9 mouse cellular contexts compared by ENCODE assay signal in the genomic region with DNA sequence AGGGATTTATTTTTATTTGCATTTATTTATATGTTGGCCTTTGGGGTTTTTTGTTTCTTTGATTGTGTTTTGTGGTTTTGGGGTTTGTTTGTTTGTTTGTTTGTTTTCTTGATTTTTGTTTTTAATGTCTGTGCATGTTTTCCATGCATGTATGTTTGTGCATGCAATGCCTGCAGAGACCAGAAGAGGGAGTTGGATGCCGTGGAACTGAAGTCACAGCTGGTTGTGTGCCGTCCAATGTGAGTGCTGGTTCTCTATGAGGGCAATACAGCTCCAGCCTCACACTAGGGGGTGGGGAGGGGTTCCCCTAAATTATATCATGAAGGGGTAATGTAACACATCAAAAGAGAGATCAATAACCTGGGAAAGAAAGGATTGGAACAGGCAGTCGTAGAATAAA. TPM values are rescaled to one million over a fixed set of nuclear protein-coding genes. Genes with fewer than 3 reads are reported as not detected.
DNase-seq lines count a peak whose midpoint lies in the region; ATAC-seq and TF ChIP-seq lines count a peak whose summit lies in the region.
"Had no signal": no experiment of that assay in that cellular context is flagged by ENCODE, and none has a peak within 500 bp of the region (broad histone marks: within the 10 kb centered on the region; RNA-seq: fewer than 3 reads in every experiment).

No protein-coding gene starts in this region.

- H3K9me3 ChIP-seq in kidney, embryonic 15.5 days (replicated peaks), result no peaks in the 10 kb centered on the region
- H3K9me3 ChIP-seq in CH12.LX (replicated peaks; ENCODE audit: low read length), result no peaks in the 10 kb centered on the region
- H3K9me3 ChIP-seq: embryonic facial prominence, embryonic 13.5 days had no signal

- no peak for ATAC-seq in kidney, embryonic 15.5 days (replicated peaks; ENCODE audit: low FRiP score)

- TF ChIP-seq POLR2A in CH12.LX (IDR thresholded peaks at IDR 0.05; ENCODE audit: low read depth, low read length), result no peak
- TF ChIP-seq POLR2A in bone marrow macrophage, adult 2 months (IDR thresholded peaks at IDR 0.05; ENCODE audit: borderline replicate concordance, low read depth, low read length), result no peak

- no peak overlapping the region for H3K4me3 ChIP-seq in kidney, embryonic 15.5 days (replicated peaks)
- no peak overlapping the region for H3K4me3 ChIP-seq in CH12.LX (replicated peaks in 1 of 3; ENCODE audit: low read depth in 2 of 3, low read length in 2 of 3, poor library complexity in 1 of 3)
- no peak overlapping the region for H3K4me3 ChIP-seq in bone marrow macrophage, adult 2 months (ENCODE audit: insufficient read depth, low read length)
- H3K4me3 ChIP-seq: embryonic facial prominence, embryonic 13.5 days had no signal

- H3K27me3 ChIP-seq in kidney, embryonic 15.5 days, result no peaks in the 10 kb centered on the region
- no peaks in the 10 kb centered on the region for H3K27me3 ChIP-seq in CH12.LX (replicated peaks)
- H3K27me3 ChIP-seq: embryonic facial prominence, embryonic 13.5 days had no signal

- peak; percentile 17 for DNase-seq in kidney, adult 9 months
- DNase-seq in CH12.LX (ENCODE audit: extremely low read depth) (no peak), adipocyte (ENCODE audit: low spot score) (no peak)
- DNase-seq in mesoderm, embryonic 11.5 days (ENCODE audit: low read depth, low spot score), result peak; percentile 30
- no peak for DNase-seq in frontal cortex, postnatal 14 days (ENCODE audit: low spot score in 2 of 2)
- no peak for DNase-seq in urinary bladder, postnatal 10 days (ENCODE audit: low spot score)

- no peaks in the 10 kb centered on the region for H3K79me2 ChIP-seq in CH12.LX (replicated peaks; ENCODE audit: control insufficient read depth, extremely low read depth, insufficient read depth, poor library complexity, severe bottlenecking)

- peak; percentile 33 to 78; a peak in 3 of 4 replicates for TF ChIP-seq CTCF in CH12.LX (conservative IDR thresholded peaks at IDR 0.05 in 1 of 2, IDR thresholded peaks at IDR 0.05 in 1 of 2; ENCODE audit: low read depth in 2 of 2, low read length in 2 of 2)
- TF ChIP-seq CTCF in bone marrow macrophage, adult 2 months (IDR thresholded peaks at IDR 0.05; ENCODE audit: low read depth, low read length), result peak; percentile 79

- H3K36me3 ChIP-seq in kidney, embryonic 15.5 days, result no peaks in the 10 kb centered on the region
- no peaks in the 10 kb centered on the region for H3K36me3 ChIP-seq in CH12.LX (replicated peaks in 1 of 2; ENCODE audit: control insufficient read depth in 1 of 2, insufficient read depth in 1 of 2, low read length in 1 of 2)
- H3K36me3 ChIP-seq: embryonic facial prominence, embryonic 13.5 days had no signal

- TF ChIP-seq EP300 in CH12.LX (IDR thresholded peaks at IDR 0.05; ENCODE audit: low read length), result no peak

- dilution Hi-C loops in CH12.LX (cut with MboI; ENCODE audit: extremely low pct_ligation_motif_present, extremely low pct_unique_long_range_greater_than_20kb, low sequenced_read_pairs), result no loop called here

- no peak overlapping the region for H3K9ac ChIP-seq in kidney, embryonic 15.5 days
- no peak overlapping the region for H3K9ac ChIP-seq in CH12.LX (ENCODE audit: insufficient read depth, low read depth)
- H3K9ac ChIP-seq: embryonic facial prominence, embryonic 13.5 days had no signal

- 62% methylated on average over 3 of the region's 3 CpGs for WGBS in kidney, embryonic 15.5 days

- peak; percentile 74 for TF ChIP-seq RAD21 in CH12.LX (IDR thresholded peaks at IDR 0.05; ENCODE audit: low read depth, low read length)

- H3K4me2 ChIP-seq in kidney, embryonic 15.5 days, result no peak overlapping the region
- H3K4me2 ChIP-seq in CH12.LX (ENCODE audit: insufficient read depth, low read depth, poor library complexity, severe bottlenecking), result no peak overlapping the region
- H3K4me2 ChIP-seq: embryonic facial prominence, embryonic 13.5 days had no signal

- in situ Hi-C loops in CH12.LX (cut with MboI; ENCODE audit: low pct_ligation_motif_present, low pct_unique_long_range_greater_than_20kb, low sequenced_read_pairs), result loop anchor here (5.0 kb wide), 1 partner anchor 195 kb away; no protein-coding TSS in a partner anchor

- H3K4me1 ChIP-seq in kidney, embryonic 15.5 days, result no peaks in the 10 kb centered on the region
- peaks cover 5 to 8% of the 10 kb centered on the region in 2 experiments; a peak in 3 of 4 replicates for H3K4me1 ChIP-seq in CH12.LX (ENCODE audit: control insufficient read depth in 1 of 2, insufficient read depth in 2 of 2)
- H3K4me1 ChIP-seq in bone marrow macrophage, adult 2 months (ENCODE audit: control insufficient read depth, insufficient read depth, low read length), result peaks cover 4% of the 10 kb centered on the region; the same call in 1 of the 2 replicates

- H3K27ac ChIP-seq in kidney, embryonic 15.5 days, result no peak overlapping the region
- H3K27ac ChIP-seq in CH12.LX (ENCODE audit: insufficient read depth, low read depth), result no peak overlapping the region
- H3K27ac ChIP-seq in bone marrow macrophage, adult 2 months (ENCODE audit: insufficient read depth, low read depth, low read length), result no peak overlapping the region
- H3K27ac ChIP-seq: embryonic facial prominence, embryonic 13.5 days had no signal

TF ChIP-seq in CH12.LX, 34 proteins besides CTCF, POLR2A, EP300 and RAD21:
- TF ChIP-seq SMC3 (IDR thresholded peaks at IDR 0.05; ENCODE audit: low read depth, low read length), result peak; percentile 83
- no peak for TF ChIP-seq UBTF (IDR thresholded peaks at IDR 0.05; ENCODE audit: low read depth, low read length)
- TF ChIP-seq ZC3H11A (IDR thresholded peaks at IDR 0.05; ENCODE audit: low read depth, low read length), result peak; percentile 17; the same call in 1 of the 2 replicates
TF ChIP-seq in CH12.LX: peak in this region for 2.

RNA-seq across cellular contexts. Expression of a gene that starts 58.2 kb away (rescaled TPM):
- polyA plus RNA-seq in kidney, embryonic 15.5 days (2015; fragmentation: Nextera tagmentation; extraction: Ambion mirVana), result 15.3 and 17.9 TPM in 2 replicates
- total RNA-seq in CH12.LX (2012; rRNA removed) (3.3 and 5.5 TPM in 2 replicates), CH12.LX (2014; rRNA removed) (3.1 and 4.1 TPM in 2 replicates)
- 3.4 and 4.1 TPM in 2 replicates for polyA plus RNA-seq in CH12.LX (2012; ENCODE audit: insufficient read length, low read depth)
- polyA plus RNA-seq in bone marrow macrophage, adult 2 months (2012; ENCODE audit: insufficient read depth, insufficient read length, missing spikeins), result 6.2 and 8.2 TPM in 2 replicates

Comparison
In these comparisons a context has a peak if more than half of its experiments do, and no peak if none do; other contexts are left out.
1. DNase-seq: peak in kidney, adult 9 months (single experiment) and mesoderm, embryonic 11.5 days (single experiment); none in CH12.LX (single experiment), frontal cortex, postnatal 14 days (0 of 2), urinary bladder, postnatal 10 days (single experiment) and adipocyte (single experiment).